Comparison of ENCODE assay signal across 8 mouse cellular contexts in the genomic region with DNA sequence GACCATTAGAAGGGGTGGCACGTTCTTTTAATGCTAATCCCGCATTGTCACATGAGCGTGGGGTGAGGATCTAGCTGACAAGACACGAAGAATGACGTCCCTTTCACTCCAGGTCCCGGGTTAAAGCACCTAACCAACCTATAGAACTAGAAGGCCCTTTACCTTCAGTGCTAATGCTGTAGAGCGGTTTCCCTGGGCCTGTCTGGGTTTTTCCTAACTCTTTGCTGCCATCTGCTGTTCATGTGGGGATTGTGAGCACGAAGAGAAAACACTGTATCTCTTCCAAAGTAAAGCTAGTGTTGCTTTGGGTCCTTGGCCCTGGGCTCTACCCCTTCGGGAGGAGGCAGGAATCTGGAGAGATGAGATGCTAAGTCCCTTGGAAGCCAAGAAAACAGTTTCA.
DNase-seq lines count a peak whose midpoint lies in the region; ATAC-seq and TF ChIP-seq lines count a peak whose summit lies in the region.
"Had no signal": no experiment of that assay in that cellular context is flagged by ENCODE, and none has a peak within 500 bp of the region (broad histone marks: within the 10 kb centered on the region; RNA-seq: fewer than 3 reads in every experiment).

No protein-coding gene starts in this region.

- H3K4me3 ChIP-seq in spleen, adult 2 months (ENCODE audit: extremely low read depth, insufficient read depth, insufficient read length), result no peak overlapping the region
- no peak overlapping the region for H3K4me3 ChIP-seq in bone marrow, adult 2 months (replicated peaks; ENCODE audit: control insufficient read depth, low read depth, low read length)
- H3K4me3 ChIP-seq in embryonic facial prominence, embryonic 11.5 days (ENCODE audit: low read depth, low read length), result no peak overlapping the region
- no peak overlapping the region for H3K4me3 ChIP-seq in kidney, adult 2 months (ENCODE audit: insufficient read depth, low read depth, low read length)
- H3K4me3 ChIP-seq: erythroblast, embryonic 14.5 days had no signal

- TF ChIP-seq POLR2A in spleen, adult 2 months (IDR thresholded peaks at IDR 0.05; ENCODE audit: low read depth, low read length), result no peak
- TF ChIP-seq POLR2A in bone marrow, adult 2 months (IDR thresholded peaks at IDR 0.05; ENCODE audit: borderline replicate concordance, control insufficient read depth, low read depth, low read length), result no peak
- no peak for TF ChIP-seq POLR2A in kidney, adult 2 months (IDR thresholded peaks at IDR 0.05; ENCODE audit: low read depth, low read length)

- peak in 1 of 2 experiments; percentile 33 for DNase-seq in spleen, adult 2 months (ENCODE audit: low read depth in 1 of 2, low spot score in 2 of 2)
- DNase-seq in spleen, adult 12 weeks (ENCODE audit: low spot score), result no peak
- peak; percentile 68 for DNase-seq in embryonic facial prominence, embryonic 11.5 days (ENCODE audit: low spot score)
- peak; percentile 61 for DNase-seq in kidney, adult 2 months
- peak; percentile 29 to 48 for DNase-seq in lung, adult 18-20 months
- DNase-seq in right cerebral cortex, postnatal 10 days (ENCODE audit: low spot score in 2 of 2), result peak; percentile 51 to 76

- TF ChIP-seq CTCF in spleen, adult 2 months (IDR thresholded peaks at IDR 0.05; ENCODE audit: extremely low read depth, insufficient read depth, insufficient read length, insufficient replicate concordance), result peak; percentile 23; the same call in 1 of the 2 replicates
- TF ChIP-seq CTCF in bone marrow, adult 2 months (IDR thresholded peaks at IDR 0.05; ENCODE audit: control insufficient read depth, insufficient read depth, low read length), result peak; percentile 24; the same call in 1 of the 2 replicates
- peak; percentile 55 for TF ChIP-seq CTCF in kidney, adult 2 months (conservative IDR thresholded peaks at IDR 0.05; ENCODE audit: insufficient read depth, insufficient read length, low read depth, low read length)

- H3K9ac ChIP-seq in embryonic facial prominence, embryonic 11.5 days (replicated peaks; ENCODE audit: low read length), result no peak overlapping the region

- no peaks in the 10 kb centered on the region for H3K27me3 ChIP-seq in spleen, adult 2 months (ENCODE audit: control insufficient read depth, insufficient read depth, low read length)
- no peaks in the 10 kb centered on the region for H3K27me3 ChIP-seq in embryonic facial prominence, embryonic 11.5 days (ENCODE audit: control insufficient read depth, insufficient read depth, low read length)
- no peaks in the 10 kb centered on the region for H3K27me3 ChIP-seq in kidney, adult 2 months (replicated peaks; ENCODE audit: control insufficient read depth, insufficient read depth, low read length)

- H3K4me1 ChIP-seq in spleen, adult 2 months (ENCODE audit: control insufficient read depth, insufficient read depth, insufficient read length), result no peaks in the 10 kb centered on the region; the same call in 1 of the 2 replicates
- H3K4me1 ChIP-seq in bone marrow, adult 2 months (ENCODE audit: control insufficient read depth, insufficient read depth, low read length), result no peaks in the 10 kb centered on the region; the same call in 1 of the 2 replicates
- no peaks in the 10 kb centered on the region for H3K4me1 ChIP-seq in embryonic facial prominence, embryonic 11.5 days (ENCODE audit: control insufficient read depth, insufficient read depth, low read length)
- H3K4me1 ChIP-seq in kidney, adult 2 months (ENCODE audit: control insufficient read depth, insufficient read depth, low read length), result no peaks in the 10 kb centered on the region

- no peaks in the 10 kb centered on the region for H3K36me3 ChIP-seq in spleen, adult 2 months (ENCODE audit: control insufficient read depth, insufficient read depth, low read length)
- no peaks in the 10 kb centered on the region for H3K36me3 ChIP-seq in embryonic facial prominence, embryonic 11.5 days (replicated peaks; ENCODE audit: control insufficient read depth, insufficient read depth, low read depth, low read length)
- no peaks in the 10 kb centered on the region for H3K36me3 ChIP-seq in kidney, adult 2 months (ENCODE audit: control insufficient read depth, insufficient read depth, low read length)

- 57% methylated on average over 9 of the region's 9 CpGs for WGBS in spleen, adult 2 months
- WGBS in bone marrow, adult 2 months, result 60% methylated on average over 9 of the region's 9 CpGs
- 51% methylated on average over 9 of the region's 9 CpGs for WGBS in embryonic facial prominence, embryonic 11.5 days
- WGBS in kidney, adult 2 months, result 30% methylated on average over 9 of the region's 9 CpGs

- H3K9me3 ChIP-seq in embryonic facial prominence, embryonic 11.5 days (replicated peaks; ENCODE audit: control insufficient read depth, low read length), result no peaks in the 10 kb centered on the region

- no peak overlapping the region for H3K27ac ChIP-seq in spleen, adult 2 months (ENCODE audit: insufficient read depth, low read length)
- H3K27ac ChIP-seq in bone marrow, adult 2 months (ENCODE audit: control insufficient read depth, insufficient read depth, low read depth, low read length, poor library complexity), result no peak overlapping the region
- H3K27ac ChIP-seq in embryonic facial prominence, embryonic 11.5 days (replicated peaks; ENCODE audit: low read depth, low read length), result no peak overlapping the region
- no peak overlapping the region for H3K27ac ChIP-seq in kidney, adult 2 months (ENCODE audit: insufficient read depth, low read depth, low read length)

- no peak overlapping the region for H3K4me2 ChIP-seq in embryonic facial prominence, embryonic 11.5 days (ENCODE audit: low read depth, low read length)

- ATAC-seq in embryonic facial prominence, embryonic 11.5 days (replicated peaks; ENCODE audit: insufficient number of reproducible peaks, low FRiP score, low TSS enrichment, low read depth), result no peak
